Mouse (Mus musculus) spleen, adult 2 months (tissue): ENCODE results near the gene Tmco4. TPM values are rescaled to one million over a fixed set of nuclear protein-coding genes. Genes with fewer than 3 reads are reported as not detected.

Source experiments
- DNase-seq, 2 experiments: peaks; one replicate each; pipeline versions ENCODE4 v3.0.0 to v3.0.0-alpha.2; 2012 to 2021; ENCODE audit warnings: low spot score in 2 of 2, low read depth in 1 of 2
- H3K27ac ChIP-seq: fragments of 200-500 bp; 2 replicates; pipeline ENCODE4 v1.5.1; 2012; ENCODE audit warnings: low read length, inconsistent platforms; ENCODE audit not compliant: insufficient read depth
- H3K27me3 ChIP-seq: fragments of 200-500 bp; 2 replicates; pipeline ENCODE4 v1.6.1; 2012; ENCODE audit warnings: mild to moderate bottlenecking, moderate library complexity, low read length, inconsistent platforms; ENCODE audit not compliant: control insufficient read depth, insufficient read depth
- H3K36me3 ChIP-seq: fragments of 200-500 bp; 2 replicates; pipeline ENCODE4 v1.6.1; 2012; ENCODE audit warnings: mild to moderate bottlenecking, low read length, inconsistent platforms; ENCODE audit not compliant: control insufficient read depth, insufficient read depth
- H3K4me1 ChIP-seq: fragments of 200-500 bp; 2 replicates; pipeline ENCODE4 v1.6.1; 2011; ENCODE audit warnings: inconsistent platforms; ENCODE audit not compliant: control insufficient read depth, insufficient read depth, insufficient read length
- H3K4me3 ChIP-seq: fragments of 200-500 bp; 2 replicates; pipeline ENCODE4 v1.5.1; 2011; ENCODE audit warnings: mild to moderate bottlenecking, inconsistent platforms; ENCODE audit not compliant: insufficient read depth, insufficient read length; ENCODE audit errors: extremely low read depth
- CTCF ChIP-seq: fragments of 200-500 bp; IDR thresholded peaks from 2 replicates; pipeline ENCODE4 v1.5.1; 2011; ENCODE audit warnings: mild to moderate bottlenecking, inconsistent platforms; ENCODE audit not compliant: insufficient read depth, insufficient read length, insufficient replicate concordance; ENCODE audit errors: extremely low read depth
- POLR2A ChIP-seq: fragments of 200-500 bp; IDR thresholded peaks from 2 replicates; pipeline ENCODE4 v1.6.1; 2011; ENCODE audit warnings: low read depth, low read length, inconsistent platforms
- WGBS: fragments of 180-500 bp; shearing (Covaris S2); methylation state at CpG from one replicate; pipeline ENCODE4 v1.1.7; 2018; 5-methylcytosine and 5-hydroxymethylcytosine counted together
- polyA plus RNA-seq: library from polyadenylated mRNA; depleted of rRNA; stranded (reverse); fragments of >200 nt; gene quantifications from 2 replicates; pipeline ENCODE4 v1.2.3, GENCODE M21; 2012

Tmco4 gene
- polyA plus RNA-seq, 1 experiment: 18.4 TPM

- H3K4me3 ChIP-seq: no peak overlapping the region
- no peaks in the 10 kb centered on the region; the same call in 1 of the 2 replicates for H3K4me1 ChIP-seq
- no peaks in the 10 kb centered on the region for H3K36me3 ChIP-seq
- H3K27me3 ChIP-seq: peaks cover 7% of the 10 kb centered on the region; the same call in 1 of the 2 replicates
- 84% methylated on average over 11 of the region's 11 CpGs for WGBS
- no peak for DNase-seq
- H3K27ac ChIP-seq: no peak overlapping the region
- no peak for TF ChIP-seq CTCF
- TF ChIP-seq POLR2A: no peak
Measured at GRCm38 (mm10) chr4:139079439-139079838, 106.8 kb downstream of the Tmco4 start.

DNA sequence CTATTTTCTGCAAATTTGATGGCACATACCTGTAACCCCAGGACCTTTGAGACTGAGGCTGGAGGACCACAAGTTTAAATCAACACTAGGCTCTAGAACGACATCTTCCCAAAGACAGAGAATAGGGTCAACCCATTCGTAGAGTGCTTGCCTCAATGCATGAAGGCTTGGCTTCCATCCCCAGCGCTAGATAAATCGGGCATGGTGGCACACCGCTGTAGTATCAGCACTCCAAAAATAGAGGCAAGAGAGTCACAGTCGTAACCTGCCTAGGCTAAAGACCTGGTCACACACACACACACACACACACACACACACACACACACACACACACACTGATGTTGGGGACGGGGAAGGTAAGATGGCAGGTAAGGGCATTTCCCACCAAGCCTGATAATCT is 107.6 kb downstream of the Tmco4 start:
- Histone ChIP-seq H3K36me3 (no peaks in the 10 kb centered on the region), H3K27ac (no peak overlapping the region), H3K4me1 (no peaks in the 10 kb centered on the region; the same call in 1 of the 2 replicates), H3K27me3 (peaks cover 3% of the 10 kb centered on the region; the same call in 1 of the 2 replicates), H3K4me3 (no peak overlapping the region)
- 87% methylated on average over 7 of the region's 7 CpGs for WGBS
- TF ChIP-seq CTCF: no peak
- no peak for TF ChIP-seq POLR2A
- no peak for DNase-seq

- no peaks in the 10 kb centered on the region; the same call in 1 of the 2 replicates for H3K27me3 ChIP-seq
- no peak for DNase-seq
- WGBS: 79% methylated on average over 18 of the region's 18 CpGs
Measured at GRCm38 (mm10) chr4:139081270-139081931, 108.7 kb downstream of the Tmco4 start.

DNA sequence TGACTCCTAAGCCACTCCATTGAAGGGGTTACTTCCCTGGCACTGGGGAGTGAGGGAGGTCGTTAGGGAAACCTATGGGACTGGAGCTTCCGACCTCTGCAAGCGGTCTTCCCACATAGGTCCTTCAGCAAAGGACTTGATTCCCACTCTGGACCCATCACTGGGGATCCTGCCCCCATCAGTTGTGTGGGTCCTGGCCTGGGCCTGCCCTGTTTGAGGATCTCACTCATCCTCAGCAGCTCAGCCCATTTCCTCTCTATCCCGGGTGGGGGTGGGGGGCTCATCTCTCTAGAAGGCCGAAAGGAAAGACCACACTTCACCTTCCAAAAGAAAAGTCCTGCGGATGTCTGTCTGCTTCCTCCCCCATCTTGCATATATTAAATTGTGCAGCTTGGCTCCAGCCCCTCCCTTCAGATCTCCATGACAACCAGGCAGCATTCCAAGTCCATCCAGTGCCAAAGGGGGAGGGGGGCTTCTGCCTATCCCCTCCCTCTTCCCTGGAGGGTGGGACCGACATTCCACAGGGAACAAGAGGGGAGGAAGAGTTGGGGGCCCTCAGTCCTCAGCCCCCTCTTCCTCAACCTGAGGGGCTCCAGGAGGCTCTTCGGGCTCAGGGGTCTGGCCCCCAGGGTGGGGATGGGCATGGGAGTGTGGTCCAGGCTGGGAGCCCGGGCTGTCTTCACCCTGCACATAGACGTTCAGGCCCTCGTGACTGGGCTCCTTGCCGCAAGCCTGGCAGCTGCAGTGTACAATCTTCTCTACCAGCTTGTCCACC is 110.3 kb downstream of the Tmco4 start:
- no peaks in the 10 kb centered on the region for H3K4me1 ChIP-seq
- H3K36me3 ChIP-seq: no peaks in the 10 kb centered on the region
- H3K27ac ChIP-seq: no peak overlapping the region
- 52% methylated on average over 12 of the region's 12 CpGs for WGBS
- TF ChIP-seq POLR2A (no peak), CTCF (no peak)
- no peak for DNase-seq
- H3K4me3 ChIP-seq: no peak overlapping the region
- no peaks in the 10 kb centered on the region; the same call in 1 of the 2 replicates for H3K27me3 ChIP-seq

More at GRCm38 (mm10) chr4:139081270-139081931, 108.7 kb downstream of the Tmco4 start:
- no peak overlapping the region for H3K27ac ChIP-seq
- no peaks in the 10 kb centered on the region for H3K4me1 ChIP-seq
- H3K4me3 ChIP-seq: no peak overlapping the region
- H3K36me3 ChIP-seq: no peaks in the 10 kb centered on the region
- no peak for TF ChIP-seq POLR2A
- no peak for TF ChIP-seq CTCF

DNA sequence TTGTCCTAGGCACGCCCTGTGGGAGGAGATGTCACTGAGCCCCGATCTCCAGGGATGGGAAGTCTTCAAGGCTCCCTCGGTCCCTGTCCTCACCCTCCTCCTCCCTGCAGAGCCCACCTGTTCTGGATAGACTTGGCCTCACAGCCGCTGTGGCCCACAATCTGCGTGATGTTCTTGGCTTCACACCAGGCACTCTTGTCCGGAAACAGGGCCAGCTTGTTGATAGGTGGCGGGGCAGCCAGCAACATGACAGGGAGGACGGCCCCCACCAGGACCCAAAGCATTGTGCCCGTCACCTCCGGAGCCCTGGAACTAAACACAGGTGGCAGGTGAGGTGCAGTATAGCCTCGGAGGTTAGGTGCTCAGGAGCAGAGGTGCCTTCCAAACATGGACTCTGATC is 112.6 kb downstream of the Tmco4 start:
- Histone ChIP-seq H3K27me3 (no peaks in the 10 kb centered on the region), H3K4me1 (no peaks in the 10 kb centered on the region)
- 72% methylated on average over 11 of the region's 11 CpGs for WGBS

DNA sequence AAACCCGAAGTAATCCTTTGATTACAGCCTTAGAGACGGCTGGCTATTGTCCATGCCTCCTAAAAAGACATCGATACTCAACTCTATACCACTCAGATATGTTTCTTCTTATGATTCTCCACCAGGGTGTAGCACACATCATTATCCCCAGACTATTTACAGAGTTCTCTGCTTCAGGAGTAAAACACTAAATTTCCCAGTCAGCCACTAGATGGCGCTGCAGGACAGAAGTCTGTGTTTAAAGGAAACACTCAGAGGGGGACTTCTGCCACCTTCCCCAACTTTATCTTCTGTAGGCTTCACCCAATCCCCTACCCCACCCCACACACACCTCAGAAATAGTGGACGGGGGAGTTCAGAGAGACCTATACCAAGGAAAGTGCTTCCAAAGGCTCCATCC is 113.3 kb downstream of the Tmco4 start:
- Histone ChIP-seq H3K36me3 (no peaks in the 10 kb centered on the region), H3K27me3 (no peaks in the 10 kb centered on the region), H3K4me3 (no peak overlapping the region), H3K27ac (no peak overlapping the region), H3K4me1 (no peaks in the 10 kb centered on the region)
- DNase-seq: peak; percentile 58 to 74
- WGBS: 18% methylated on average over 5 of the region's 5 CpGs
- TF ChIP-seq POLR2A: no peak
- peak; percentile 76; the same call in 1 of the 2 replicates for TF ChIP-seq CTCF

More for the DNA sequence above, 112.6 kb downstream of the Tmco4 start:
- no peak overlapping the region for H3K4me3 ChIP-seq
- TF ChIP-seq POLR2A: no peak
- TF ChIP-seq CTCF: no peak
- DNase-seq: no peak
- no peaks in the 10 kb centered on the region for H3K36me3 ChIP-seq
- no peak overlapping the region for H3K27ac ChIP-seq

DNA sequence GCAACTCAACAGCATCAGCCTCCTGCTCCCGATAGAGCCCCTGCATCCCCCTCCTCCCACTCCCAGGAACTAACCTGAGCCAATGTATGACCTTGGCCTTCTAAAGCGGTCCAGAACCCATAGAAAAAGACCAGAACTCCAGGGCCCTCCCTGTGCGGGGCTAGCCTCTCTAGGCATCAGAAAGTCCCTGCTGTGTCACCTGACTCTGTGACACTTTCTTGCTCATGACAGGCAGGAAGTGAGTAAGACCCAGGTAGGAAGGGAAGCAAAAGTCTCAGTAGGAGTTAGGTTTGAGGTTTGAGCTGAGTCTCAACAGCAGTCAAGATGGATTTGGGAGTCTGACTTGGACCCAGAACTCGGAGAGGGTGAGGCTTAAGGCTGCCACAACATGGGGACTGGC is 114.3 kb downstream of the Tmco4 start:
- peak in 1 of 2 experiments; percentile 25 for DNase-seq
- Histone ChIP-seq H3K27me3 (peaks cover 4% of the 10 kb centered on the region), H3K27ac (no peak overlapping the region), H3K4me3 (no peak overlapping the region), H3K4me1 (no peaks in the 10 kb centered on the region), H3K36me3 (no peaks in the 10 kb centered on the region)
- TF ChIP-seq POLR2A: no peak
- no peak for TF ChIP-seq CTCF
- 69% methylated on average over 4 of the region's 4 CpGs for WGBS
